Mouse (Mus musculus) C3H10T1/2 (cell line): Measurements from ENCODE around the gene Xrcc6. TPM values are rescaled to one million over a fixed set of nuclear protein-coding genes. Genes with fewer than 3 reads are reported as not detected.

Experiments
- polyA plus RNA-seq, 2 experiments: library from polyadenylated mRNA; unstranded; fragments of >200 nt; fragmentation: generic; extraction: Trizol; gene quantifications; one replicate each; pipeline ENCODE4 v1.2.1; 2012; ENCODE audit warnings: missing spikeins in 2 of 2

Xrcc6 gene
- polyA plus RNA-seq = 10 to 100 TPM; 23.7 to 40.7 TPM

GRCm38 (mm10) chr15:81987646-81988045, at the start of gene Xrcc6:
Gene Xrcc6 (plus strand): TSS chr15:81987835.

GRCm38 (mm10) chr15:81960171-81961077, 27.2 kb upstream of the Xrcc6 start, which contains the start of gene Pmm1:
Gene Pmm1 (minus strand): TSS chr15:81960930.

GRCm38 (mm10) chr15:81980321-81980720, 7.3 kb upstream of the Xrcc6 start, which contains the start of gene 1700029P11Rik:
Gene 1700029P11Rik (plus strand): TSS chr15:81980540.

GRCm38 (mm10) chr15:82033762-82034161, 46.1 kb downstream of the Xrcc6 start, which contains the start of gene Desi1:
Gene Desi1 (minus strand): TSS chr15:82033862.

GRCm38 (mm10) chr15:82047080-82047883, 59.6 kb downstream of the Xrcc6 start, which contains the start of gene Snu13:
Gene Snu13 (minus strand): TSS chr15:82047598.

GRCm38 (mm10) chr15:82058719-82059201, 71.1 kb downstream of the Xrcc6 start, which contains the start of gene 4930407I10Rik:
Gene 4930407I10Rik (plus strand): TSS chr15:82059151.

GRCm38 (mm10) chr15:82069898-82070297, 82.3 kb downstream of the Xrcc6 start, which contains the start of gene Mei1:
Gene Mei1 (plus strand): TSS chr15:82069996.

Other genes with a start within 250 kb of the Xrcc6 start
- gene Zc3h7b, start 242.8 kb upstream of the Xrcc6 start, polyA plus RNA-seq = 10 to 100 TPM; 14.3 to 57.3 TPM
- gene Rangap1, start 242.3 kb upstream of the Xrcc6 start, polyA plus RNA-seq = 100 to 1,000 TPM in 1 of 2 experiments, 10 to 100 TPM in 1; 95.4 to 107 TPM
- 100 to 1,000 TPM in 1 of 2 experiments, 10 to 100 TPM in 1; 13.0 to 103 TPM for gene Tef, start 185.4 kb upstream of the Xrcc6 start, polyA plus RNA-seq
- gene Tob2, start 129.0 kb upstream of the Xrcc6 start, polyA plus RNA-seq = 10 to 100 TPM in 1 of 2 experiments, 1 to 10 TPM in 1; 4.6 to 27.0 TPM
- gene Phf5a, start 115.9 kb upstream of the Xrcc6 start, polyA plus RNA-seq = 100 to 1,000 TPM in 1 of 2 experiments, 10 to 100 TPM in 1; 74.6 to 139 TPM
- 100 to 1,000 TPM; 146 to 306 TPM for gene Aco2, start 115.5 kb upstream of the Xrcc6 start, polyA plus RNA-seq
- 100 to 1,000 TPM; 125 to 258 TPM for gene Polr3h, start 61.6 kb upstream of the Xrcc6 start, polyA plus RNA-seq
- gene Csdc2, start 51.1 kb upstream of the Xrcc6 start, polyA plus RNA-seq = 1 to 10 TPM in 1 of 2 experiments, under 1 TPM in 1; 0.05 to 2.0 TPM
- gene Pmm1, start 26.9 kb upstream of the Xrcc6 start, polyA plus RNA-seq = 100 to 1,000 TPM; 110 to 119 TPM
- not detected for gene 1700029P11Rik, start 7.3 kb upstream of the Xrcc6 start, polyA plus RNA-seq
- gene Desi1, start 46.0 kb downstream of the Xrcc6 start, polyA plus RNA-seq = 10 to 100 TPM; 28.2 to 46.7 TPM
- 100 to 1,000 TPM; 121 to 181 TPM for gene Snu13, start 59.8 kb downstream of the Xrcc6 start, polyA plus RNA-seq
- gene 4930407I10Rik, start 71.3 kb downstream of the Xrcc6 start, polyA plus RNA-seq = under 1 TPM in 1 of 2 experiments, not detected in 1; 0.01 TPM
- under 1 TPM in 1 of 2 experiments, not detected in 1; 0.01 TPM for gene Mei1, start 82.2 kb downstream of the Xrcc6 start, polyA plus RNA-seq
- 10 to 100 TPM in 1 of 2 experiments, 1 to 10 TPM in 1; 6.5 to 13.8 TPM for gene Ccdc134, start 140.1 kb downstream of the Xrcc6 start, polyA plus RNA-seq
- 100 to 1,000 TPM in 1 of 2 experiments, 10 to 100 TPM in 1; 70.2 to 128 TPM for gene Srebf2, start 159.3 kb downstream of the Xrcc6 start, polyA plus RNA-seq
- under 1 TPM in 1 of 2 experiments, not detected in 1; 0.28 TPM for gene Shisa8, start 225.0 kb downstream of the Xrcc6 start, polyA plus RNA-seq
- gene Tnfrsf13c, start 236.5 kb downstream of the Xrcc6 start, polyA plus RNA-seq = under 1 TPM in 1 of 2 experiments, not detected in 1; 0.61 TPM